Mouse (Mus musculus): Measurements from ENCODE around the gene Smarcb1. TPM values are rescaled to one million over a fixed set of nuclear protein-coding genes. Genes with fewer than 3 reads are reported as not detected.

Gene Smarcb1
- total and polyA plus RNA-seq, 2 experiments from 2014 or later = 173 to 246 TPM

DNA sequence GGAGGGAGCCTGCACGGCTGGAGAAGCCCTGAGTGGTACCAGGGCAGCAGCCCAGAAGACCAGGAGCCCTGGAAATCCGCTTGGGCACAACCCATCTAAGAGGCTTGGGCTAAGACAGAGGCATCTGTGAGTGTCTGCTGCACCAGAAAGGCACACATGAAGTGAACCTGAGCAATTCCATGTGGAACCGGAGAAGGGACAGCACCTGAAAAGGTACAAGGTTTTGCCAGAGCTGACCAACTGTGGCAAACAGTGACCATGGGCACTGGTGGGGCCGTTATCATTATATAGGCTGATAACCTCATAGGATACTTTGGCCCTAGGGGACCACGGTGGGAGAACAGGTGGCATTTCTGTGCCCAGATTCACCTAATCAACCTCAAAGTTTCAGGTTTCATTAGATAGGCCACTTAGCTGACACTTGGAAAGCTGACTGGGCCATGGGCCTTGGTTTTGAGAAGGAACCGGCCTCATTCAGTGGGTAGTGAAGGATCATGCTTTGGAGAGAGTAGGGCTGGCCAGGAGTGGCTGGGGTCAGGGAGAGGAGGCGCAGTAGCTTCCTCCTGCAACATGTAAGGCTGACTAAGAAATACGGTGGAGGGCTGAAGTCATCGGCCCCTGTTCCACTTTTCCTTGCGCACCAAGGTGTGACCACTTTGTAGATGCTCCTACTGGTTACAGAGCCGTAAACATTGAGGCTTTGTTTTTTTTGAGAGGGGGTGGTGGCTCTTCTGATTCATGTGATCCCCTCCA is 65.1 kb downstream of the Smarcb1 start:
- no peak for ATAC-seq
- Histone ChIP-seq H3K4me2 (ENCODE audit: low read depth) (no peak overlapping the region), H3K9ac (no peak overlapping the region), H3K4me3 (ENCODE audit: low read depth, low read length) (no peak overlapping the region), H3K36me3 (ENCODE audit: insufficient read depth) (peaks cover 12% of the 10 kb centered on the region), H3K27ac (ENCODE audit: low read depth, low read length) (no peak overlapping the region), H3K4me1 (ENCODE audit: insufficient read depth) (peaks cover 11% of the 10 kb centered on the region), H3K9me3 (ENCODE audit: low read length) (no peaks in the 10 kb centered on the region), H3K27me3 (ENCODE audit: insufficient read depth, low read length) (no peaks in the 10 kb centered on the region)
- TF ChIP-seq CTCF (IDR thresholded peaks at IDR 0.05; ENCODE audit: low read depth) = no peak
- WGBS = 88% methylated on average over 11 of the region's 11 CpGs
- no peak for DNase-seq

DNA sequence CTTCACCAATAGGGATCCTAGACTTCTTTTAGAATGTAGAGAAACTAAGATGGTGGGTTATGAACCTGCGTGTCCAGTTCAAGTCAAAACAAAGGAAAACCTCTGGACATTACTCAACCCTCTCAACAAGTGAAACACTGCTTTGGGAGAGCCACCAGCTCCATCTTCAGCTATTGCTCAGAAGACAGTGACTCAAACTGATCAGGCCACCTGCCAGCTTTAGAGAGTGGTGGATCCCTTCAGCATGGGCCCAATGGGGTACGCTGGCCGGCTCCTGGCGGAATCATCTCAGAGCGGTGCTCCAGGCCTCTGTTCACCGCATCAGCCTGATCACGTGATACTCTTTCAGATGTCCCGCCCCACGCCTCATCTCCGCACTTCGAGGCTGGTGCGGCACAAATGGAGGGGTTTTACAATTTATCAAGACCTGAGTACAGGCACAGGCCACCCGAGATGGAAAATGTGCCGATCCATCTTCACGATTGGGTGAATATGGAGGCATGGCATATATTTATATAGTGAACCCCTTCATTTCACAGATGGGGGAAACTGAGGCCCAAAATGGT is 65.9 kb downstream of the Smarcb1 start:
- Histone ChIP-seq H3K4me2 (ENCODE audit: low read depth) (no peak overlapping the region), H3K4me1 (ENCODE audit: insufficient read depth) (peaks cover 11% of the 10 kb centered on the region), H3K27me3 (ENCODE audit: insufficient read depth, low read length) (no peaks in the 10 kb centered on the region), H3K9ac (no peak overlapping the region), H3K9me3 (ENCODE audit: low read length) (no peaks in the 10 kb centered on the region), H3K27ac (ENCODE audit: low read depth, low read length) (no peak overlapping the region), H3K4me3 (ENCODE audit: low read depth, low read length) (no peak overlapping the region), H3K36me3 (ENCODE audit: insufficient read depth) (peaks cover 12% of the 10 kb centered on the region)
- no peak for TF ChIP-seq CTCF (IDR thresholded peaks at IDR 0.05; ENCODE audit: low read depth)
- DNase-seq (no peak), ATAC-seq (no peak)
- 89% methylated on average over 15 of the region's 15 CpGs for WGBS

DNA sequence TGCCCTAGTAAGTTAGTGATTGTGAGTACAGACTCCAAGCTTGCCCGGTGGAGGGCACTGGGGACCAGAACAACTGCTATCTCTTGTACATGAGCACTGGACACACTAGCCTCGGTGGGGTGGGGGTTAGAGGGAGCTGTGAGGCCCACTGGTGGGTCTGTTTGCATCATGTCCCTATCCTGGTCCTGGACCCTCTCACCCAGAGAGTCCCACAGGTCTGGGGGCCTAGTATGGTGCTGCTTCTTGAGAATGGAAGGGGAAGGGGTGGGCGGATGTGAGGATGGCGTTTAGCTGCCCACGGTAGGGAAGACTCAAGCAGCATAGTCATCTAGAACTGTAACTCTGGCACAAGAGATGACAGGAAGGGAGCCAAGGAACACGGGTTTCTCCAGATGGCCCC is 66.6 kb downstream of the Smarcb1 start:
- H3K4me2 ChIP-seq (ENCODE audit: low read depth) = no peak overlapping the region
- no peak overlapping the region for H3K4me3 ChIP-seq (ENCODE audit: low read depth, low read length)
- 76% methylated on average over 6 of the region's 6 CpGs for WGBS
- H3K4me1 ChIP-seq (ENCODE audit: insufficient read depth) = peaks cover 11% of the 10 kb centered on the region
- ATAC-seq (no peak), DNase-seq (no peak)
- no peak overlapping the region for H3K27ac ChIP-seq (ENCODE audit: low read depth, low read length)
- peaks cover 12% of the 10 kb centered on the region for H3K36me3 ChIP-seq (ENCODE audit: insufficient read depth)
- no peaks in the 10 kb centered on the region for H3K9me3 ChIP-seq (ENCODE audit: low read length)
- no peaks in the 10 kb centered on the region for H3K27me3 ChIP-seq (ENCODE audit: insufficient read depth, low read length)
- no peak overlapping the region for H3K9ac ChIP-seq
- no peak for TF ChIP-seq CTCF (IDR thresholded peaks at IDR 0.05; ENCODE audit: low read depth)

DNA sequence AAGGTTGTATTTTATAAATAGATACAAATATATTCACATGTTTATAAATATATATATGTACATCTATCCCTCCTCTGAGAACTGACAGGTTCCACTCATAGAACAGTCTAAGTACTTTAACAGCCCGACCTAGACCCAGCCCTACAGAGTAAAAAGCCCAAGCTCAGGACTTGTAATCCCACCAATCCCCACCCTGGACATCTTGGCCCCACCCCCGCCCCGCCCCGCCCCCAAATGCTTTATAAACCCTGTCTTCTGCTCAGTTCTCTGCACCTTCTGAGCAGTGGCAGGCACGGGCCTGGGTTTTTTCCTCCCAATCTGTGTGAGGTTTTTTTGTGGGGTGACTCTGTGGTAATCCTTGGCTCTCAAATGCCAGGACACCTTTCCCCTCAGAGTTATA is 67.3 kb downstream of the Smarcb1 start:
- no peak overlapping the region for H3K4me2 ChIP-seq (ENCODE audit: low read depth)
- no peak overlapping the region for H3K9ac ChIP-seq
- DNase-seq (no peak), ATAC-seq (no peak)
- no peak overlapping the region for H3K4me3 ChIP-seq (ENCODE audit: low read depth, low read length)
- H3K27ac ChIP-seq (ENCODE audit: low read depth, low read length) = no peak overlapping the region
- peaks cover 12% of the 10 kb centered on the region for H3K36me3 ChIP-seq (ENCODE audit: insufficient read depth)
- H3K9me3 ChIP-seq (ENCODE audit: low read length) = no peaks in the 10 kb centered on the region
- H3K27me3 ChIP-seq (ENCODE audit: insufficient read depth, low read length) = no peaks in the 10 kb centered on the region
- WGBS = 52% methylated on average over 5 of the region's 5 CpGs
- TF ChIP-seq CTCF (IDR thresholded peaks at IDR 0.05; ENCODE audit: low read depth) = no peak
- H3K4me1 ChIP-seq (ENCODE audit: insufficient read depth) = peaks cover 13% of the 10 kb centered on the region

DNA sequence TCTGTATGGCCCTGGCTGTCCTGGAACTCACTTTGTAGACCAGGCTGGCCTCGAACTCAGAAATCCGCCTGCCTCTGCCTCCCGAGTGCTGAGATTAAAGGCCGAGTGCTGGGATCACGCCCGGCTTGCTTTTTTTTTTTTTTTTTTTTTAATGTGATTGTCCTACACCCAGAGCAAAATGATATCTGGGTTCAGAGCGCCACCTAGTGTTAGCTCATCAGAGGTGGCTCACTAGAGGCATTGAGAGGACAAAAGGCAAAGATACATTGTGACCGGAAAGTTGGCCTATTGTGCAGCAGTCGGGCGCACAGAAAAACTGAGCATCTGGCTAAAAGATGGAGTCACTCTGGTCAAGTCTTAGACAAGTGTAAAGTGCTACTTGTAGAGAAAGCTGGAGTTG is 68.0 kb downstream of the Smarcb1 start:
- H3K9ac ChIP-seq = no peak overlapping the region
- H3K36me3 ChIP-seq (ENCODE audit: insufficient read depth) = peaks cover 12% of the 10 kb centered on the region
- H3K9me3 ChIP-seq (ENCODE audit: low read length) = no peaks in the 10 kb centered on the region
- H3K27me3 ChIP-seq (ENCODE audit: insufficient read depth, low read length) = no peaks in the 10 kb centered on the region
- H3K4me3 ChIP-seq (ENCODE audit: low read depth, low read length) = no peak overlapping the region
- ATAC-seq (peak; percentile 63; the same call in 1 of the 2 replicates), DNase-seq (peak; percentile 92)
- H3K27ac ChIP-seq (ENCODE audit: low read depth, low read length) = no peak overlapping the region
- TF ChIP-seq CTCF (IDR thresholded peaks at IDR 0.05; ENCODE audit: low read depth) = peak; percentile 81
- H3K4me1 ChIP-seq (ENCODE audit: insufficient read depth) = peaks cover 7% of the 10 kb centered on the region; the same call in 1 of the 2 replicates
- WGBS = 19% methylated on average over 10 of the region's 10 CpGs
- H3K4me2 ChIP-seq (ENCODE audit: low read depth) = no peak overlapping the region

DNA sequence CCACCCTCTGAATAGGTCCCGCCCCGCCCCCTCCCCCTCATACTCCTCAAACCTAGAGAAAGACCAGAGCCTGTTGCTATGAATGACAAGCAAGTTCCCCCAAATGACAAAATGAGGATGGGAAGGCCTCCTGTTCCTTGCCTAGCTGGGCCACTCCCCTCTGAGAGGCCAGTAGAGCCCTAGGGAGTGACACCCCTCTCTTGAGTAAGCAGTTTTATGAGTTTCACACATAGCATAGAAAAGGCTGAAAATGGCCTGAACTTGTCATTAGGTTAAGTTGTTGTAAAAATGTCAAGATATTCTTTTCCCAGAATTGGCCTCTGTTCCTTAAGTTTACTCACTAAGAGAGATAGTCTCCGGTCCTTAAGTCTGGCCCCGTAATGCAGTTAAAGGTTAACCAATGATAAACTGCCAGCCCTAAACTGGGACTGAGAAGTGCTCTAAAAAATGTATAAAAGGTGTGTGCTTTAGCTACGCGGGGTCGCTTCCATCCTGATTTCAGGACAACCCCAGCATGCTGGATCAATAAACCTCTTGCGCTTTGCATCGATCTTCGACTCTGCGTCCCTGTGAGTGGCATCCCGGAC is 68.8 kb downstream of the Smarcb1 start:
- WGBS = 96% methylated on average over 12 of the region's 12 CpGs
- no peak for ATAC-seq
- H3K4me2 ChIP-seq (ENCODE audit: low read depth) = no peak overlapping the region
- H3K9ac ChIP-seq = no peak overlapping the region
- no peaks in the 10 kb centered on the region for H3K9me3 ChIP-seq (ENCODE audit: low read length)
- TF ChIP-seq CTCF (IDR thresholded peaks at IDR 0.05; ENCODE audit: low read depth) = no peak
- no peaks in the 10 kb centered on the region for H3K27me3 ChIP-seq (ENCODE audit: insufficient read depth, low read length)
- H3K4me3 ChIP-seq (ENCODE audit: low read depth, low read length) = no peak overlapping the region
- H3K27ac ChIP-seq (ENCODE audit: low read depth, low read length) = no peak overlapping the region
- H3K4me1 ChIP-seq (ENCODE audit: insufficient read depth) = peaks cover 4% of the 10 kb centered on the region; the same call in 1 of the 2 replicates
- H3K36me3 ChIP-seq (ENCODE audit: insufficient read depth) = peaks cover 5% of the 10 kb centered on the region
- DNase-seq = no peak

DNA sequence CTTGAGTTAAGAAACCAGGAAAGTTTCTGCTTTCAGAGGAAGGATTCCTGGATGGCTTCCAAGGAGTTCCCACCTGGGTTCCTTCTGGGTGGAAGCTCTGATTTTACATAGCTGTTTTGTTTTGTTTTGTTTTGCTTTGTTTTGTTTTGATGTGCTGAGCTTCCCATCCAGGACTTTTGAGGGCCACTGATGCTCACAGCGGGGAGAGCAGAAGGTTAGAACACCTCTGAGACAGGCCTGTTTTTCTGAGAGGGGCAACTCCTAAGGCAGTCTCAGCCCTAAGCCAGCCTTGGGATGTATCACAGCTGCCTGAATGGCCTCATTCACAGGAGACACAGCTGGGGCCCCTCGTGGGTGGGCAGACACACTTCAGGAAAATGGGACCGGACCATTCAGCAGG is 69.7 kb downstream of the Smarcb1 start:
- no peaks in the 10 kb centered on the region for H3K9me3 ChIP-seq (ENCODE audit: low read length)

More for the DNA sequence above, 69.7 kb downstream of the Smarcb1 start:
- 41% methylated on average over 3 of the region's 3 CpGs for WGBS
- no peak for ATAC-seq
- no peaks in the 10 kb centered on the region for H3K27me3 ChIP-seq (ENCODE audit: insufficient read depth, low read length)
- H3K27ac ChIP-seq (ENCODE audit: low read depth, low read length) = no peak overlapping the region
- H3K9ac ChIP-seq = no peak overlapping the region
- no peak for TF ChIP-seq CTCF (IDR thresholded peaks at IDR 0.05; ENCODE audit: low read depth)
- peaks cover 4% of the 10 kb centered on the region; the same call in 1 of the 2 replicates for H3K4me1 ChIP-seq (ENCODE audit: insufficient read depth)
- H3K4me2 ChIP-seq (ENCODE audit: low read depth) = no peak overlapping the region
- no peak for DNase-seq
- no peaks in the 10 kb centered on the region for H3K36me3 ChIP-seq (ENCODE audit: insufficient read depth)
- no peak overlapping the region for H3K4me3 ChIP-seq (ENCODE audit: low read depth, low read length)

Data from forebrain, postnatal 0 days (tissue).